Comparison of ENCODE assay signal across 18 mouse cellular contexts in genomic region chr15:11095566-11095965, GRCm38 (mm10). TPM values are rescaled to one million over a fixed set of nuclear protein-coding genes. Genes with fewer than 3 reads are reported as not detected.
DNase-seq lines count a peak whose midpoint lies in the region; ATAC-seq and TF ChIP-seq lines count a peak whose summit lies in the region.
"Had no signal": no experiment of that assay in that cellular context is flagged by ENCODE, and none has a peak within 500 bp of the region (broad histone marks: within the 10 kb centered on the region; RNA-seq: fewer than 3 reads in every experiment).

No protein-coding gene starts in this region.

- H3K4me3 ChIP-seq in lung, postnatal 0 days (ENCODE audit: low read depth, low read length) = no peak overlapping the region
- no peak overlapping the region for H3K4me3 ChIP-seq in CH12.LX (replicated peaks in 1 of 3; ENCODE audit: low read depth in 2 of 3, low read length in 2 of 3, poor library complexity in 1 of 3)
- H3K4me3 ChIP-seq in embryonic fibroblast, embryonic 13.5 days (ENCODE audit: insufficient read depth, low read length) = no peak overlapping the region
- no peak overlapping the region for H3K4me3 ChIP-seq in liver, embryonic 12.5 days
- H3K4me3 ChIP-seq: embryonic facial prominence, embryonic 12.5 days; forebrain, embryonic 12.5 days; hindbrain, embryonic 12.5 days; limb, embryonic 13.5 days; midbrain, embryonic 10.5 days had no signal

- TF ChIP-seq CTCF in lung, postnatal 0 days (IDR thresholded peaks at IDR 0.05) = no peak
- no peak for TF ChIP-seq CTCF in CH12.LX (conservative IDR thresholded peaks at IDR 0.05 in 1 of 2, IDR thresholded peaks at IDR 0.05 in 1 of 2; ENCODE audit: low read depth in 2 of 2, low read length in 2 of 2)
- TF ChIP-seq CTCF in embryonic fibroblast, embryonic 13.5 days (IDR thresholded peaks at IDR 0.05; ENCODE audit: borderline replicate concordance, insufficient read depth, low read length) = no peak

- no peak for TF ChIP-seq EP300 in lung, postnatal 0 days (IDR thresholded peaks at IDR 0.05)
- TF ChIP-seq EP300 in CH12.LX (IDR thresholded peaks at IDR 0.05; ENCODE audit: low read length) = peak; percentile 54

- peak; percentile 57 for DNase-seq in lung, postnatal 0 days (ENCODE audit: low spot score)
- no peak for DNase-seq in lung, postnatal 4 days
- DNase-seq in CH12.LX (ENCODE audit: extremely low read depth) = peak; percentile 57
- peak; percentile 9 to 14 for DNase-seq in left cerebral cortex, postnatal 36 days (ENCODE audit: low spot score in 2 of 2)
- no peak for DNase-seq in cerebellum, adult 11 months
- DNase-seq: adrenal gland, postnatal 10 days; gastrocnemius, postnatal 25 days; kidney, adult 11 months; kidney, postnatal 25 days; liver, postnatal 0 days had no signal

- intact Hi-C loops in left cerebral cortex, postnatal 36 days (cut with DNase I) = no loop called here

- no peak overlapping the region for H3K27ac ChIP-seq in lung, postnatal 0 days (ENCODE audit: low read length)
- H3K27ac ChIP-seq in CH12.LX (ENCODE audit: insufficient read depth, low read depth) = no peak overlapping the region
- peak overlapping the region; percentile 82 for H3K27ac ChIP-seq in embryonic fibroblast, embryonic 13.5 days (ENCODE audit: insufficient read depth, low read length)
- H3K27ac ChIP-seq in liver, embryonic 12.5 days = no peak overlapping the region
- H3K27ac ChIP-seq: embryonic facial prominence, embryonic 12.5 days; forebrain, embryonic 12.5 days; hindbrain, embryonic 12.5 days; limb, embryonic 13.5 days; midbrain, embryonic 10.5 days had no signal

- no peak overlapping the region for H3K9ac ChIP-seq in lung, postnatal 0 days (replicated peaks; ENCODE audit: low read depth)
- H3K9ac ChIP-seq in CH12.LX (ENCODE audit: insufficient read depth, low read depth) = 0 out of 2 replicates have a peak overlapping the region, but pooled peaks have one; percentile 9
- no peak overlapping the region for H3K9ac ChIP-seq in liver, embryonic 12.5 days
- H3K9ac ChIP-seq: embryonic facial prominence, embryonic 12.5 days; forebrain, embryonic 12.5 days; hindbrain, embryonic 12.5 days; limb, embryonic 13.5 days; liver, postnatal 0 days had no signal

- H3K4me2 ChIP-seq in lung, postnatal 0 days (replicated peaks; ENCODE audit: low read depth, low read length) = no peak overlapping the region
- H3K4me2 ChIP-seq in CH12.LX (ENCODE audit: insufficient read depth, low read depth, poor library complexity, severe bottlenecking) = peak overlapping the region; percentile 26
- no peak overlapping the region for H3K4me2 ChIP-seq in liver, embryonic 12.5 days
- H3K4me2 ChIP-seq: embryonic facial prominence, embryonic 12.5 days; forebrain, embryonic 12.5 days; heart, embryonic 11.5 days; hindbrain, embryonic 12.5 days; limb, embryonic 13.5 days had no signal

- no peaks in the 10 kb centered on the region for H3K36me3 ChIP-seq in lung, postnatal 0 days (ENCODE audit: insufficient read depth, low read length)
- no peaks in the 10 kb centered on the region for H3K36me3 ChIP-seq in CH12.LX (replicated peaks in 1 of 2; ENCODE audit: control insufficient read depth in 1 of 2, insufficient read depth in 1 of 2, low read length in 1 of 2)
- no peaks in the 10 kb centered on the region for H3K36me3 ChIP-seq in liver, embryonic 12.5 days
- H3K36me3 ChIP-seq: embryonic facial prominence, embryonic 12.5 days; forebrain, embryonic 12.5 days; hindbrain, embryonic 12.5 days; limb, embryonic 13.5 days; midbrain, embryonic 10.5 days had no signal

- no peak for ATAC-seq in lung, postnatal 0 days
- ATAC-seq in liver, embryonic 12.5 days = no peak
- ATAC-seq: liver, postnatal 0 days had no signal

- no peak for TF ChIP-seq POLR2A in CH12.LX (IDR thresholded peaks at IDR 0.05; ENCODE audit: low read depth, low read length)
- no peak for TF ChIP-seq POLR2A in embryonic fibroblast, embryonic 13.5 days (IDR thresholded peaks at IDR 0.05; ENCODE audit: low read depth, low read length)

- no peaks in the 10 kb centered on the region for H3K9me3 ChIP-seq in lung, postnatal 0 days (ENCODE audit: low read length)
- H3K9me3 ChIP-seq in CH12.LX (replicated peaks; ENCODE audit: low read length) = no peaks in the 10 kb centered on the region
- no peaks in the 10 kb centered on the region for H3K9me3 ChIP-seq in liver, embryonic 12.5 days (replicated peaks)
- H3K9me3 ChIP-seq: embryonic facial prominence, embryonic 12.5 days; forebrain, embryonic 12.5 days; hindbrain, embryonic 12.5 days; limb, embryonic 13.5 days; midbrain, embryonic 10.5 days had no signal

- no peaks in the 10 kb centered on the region for H3K79me2 ChIP-seq in CH12.LX (replicated peaks; ENCODE audit: control insufficient read depth, extremely low read depth, insufficient read depth, poor library complexity, severe bottlenecking)

- no peak for TF ChIP-seq RAD21 in CH12.LX (IDR thresholded peaks at IDR 0.05; ENCODE audit: low read depth, low read length)

- H3K27me3 ChIP-seq in lung, postnatal 0 days (replicated peaks; ENCODE audit: insufficient read depth, low read length) = no peaks in the 10 kb centered on the region
- H3K27me3 ChIP-seq in CH12.LX (replicated peaks) = no peaks in the 10 kb centered on the region
- H3K27me3 ChIP-seq in liver, embryonic 12.5 days (replicated peaks) = no peaks in the 10 kb centered on the region
- H3K27me3 ChIP-seq: embryonic facial prominence, embryonic 12.5 days; forebrain, embryonic 12.5 days; hindbrain, embryonic 12.5 days; limb, embryonic 13.5 days had no signal

- no peaks in the 10 kb centered on the region for H3K4me1 ChIP-seq in lung, postnatal 0 days (ENCODE audit: insufficient read depth, low read depth, low read length)
- H3K4me1 ChIP-seq in CH12.LX (ENCODE audit: control insufficient read depth in 1 of 2, insufficient read depth in 2 of 2) = peaks cover 3 to 27% of the 10 kb centered on the region in 2 experiments; a peak in 3 of 4 replicates
- H3K4me1 ChIP-seq in embryonic fibroblast, embryonic 13.5 days (ENCODE audit: control insufficient read depth, insufficient read depth, low read length) = peaks cover 9% of the 10 kb centered on the region
- H3K4me1 ChIP-seq in liver, embryonic 12.5 days = no peaks in the 10 kb centered on the region
- H3K4me1 ChIP-seq: forebrain, embryonic 12.5 days had no signal

- dilution Hi-C loops in CH12.LX (cut with MboI; ENCODE audit: extremely low pct_ligation_motif_present, extremely low pct_unique_long_range_greater_than_20kb, low sequenced_read_pairs) = no loop called here

- in situ Hi-C loops in CH12.LX (cut with MboI; ENCODE audit: low pct_ligation_motif_present, low pct_unique_long_range_greater_than_20kb, low sequenced_read_pairs) = no loop called here

- 31% methylated on average over 3 of the region's 3 CpGs for WGBS in lung, postnatal 0 days
- WGBS in liver, embryonic 12.5 days (ENCODE audit: insufficient replicate concordance) = 48% methylated on average over 3 of the region's 3 CpGs

TF ChIP-seq in CH12.LX, 34 proteins besides CTCF, POLR2A, EP300 and RAD21:
- TF ChIP-seq MEF2A (IDR thresholded peaks at IDR 0.05; ENCODE audit: borderline replicate concordance, low read depth, low read length) (peak; percentile 46; the same call in 1 of the 2 replicates), TCF12 (IDR thresholded peaks at IDR 0.05; ENCODE audit: low read depth, low read length) (no peak), NELFE (IDR thresholded peaks at IDR 0.05; ENCODE audit: low read depth, low read length) (no peak), JUN (IDR thresholded peaks at IDR 0.05; ENCODE audit: insufficient read depth, low read depth, low read length) (0 out of 2 replicates have a peak, but pooled peaks have one; percentile 10), MAX (IDR thresholded peaks at IDR 0.05; ENCODE audit: low read length) (no peak), MYC (IDR thresholded peaks at IDR 0.05; ENCODE audit: low read depth, low read length) (no peak), ZNF384 (IDR thresholded peaks at IDR 0.05; ENCODE audit: low read depth, low read length) (peak; percentile 84), CHD2 (IDR thresholded peaks at IDR 0.05; ENCODE audit: low read length) (no peak), GABPA (IDR thresholded peaks at IDR 0.05; ENCODE audit: insufficient replicate concordance, low read depth, low read length) (no peak), ETS1 (conservative IDR thresholded peaks at IDR 0.05; ENCODE audit: low read depth, low read length) (peak; percentile 48; the same call in 1 of the 2 replicates), USF1 (IDR thresholded peaks at IDR 0.05; ENCODE audit: low read depth, low read length) (no peak), E2F4 (IDR thresholded peaks at IDR 0.05; ENCODE audit: insufficient replicate concordance, low read depth, low read length) (no peak)

RNA-seq across cellular contexts. Expression of gene Adamts12, which starts 31.0 kb away (rescaled TPM):
- polyA plus RNA-seq in lung, postnatal 0 days (2015; fragmentation: Nextera tagmentation; extraction: Ambion mirVana) = 1.9 and 2.2 TPM in 2 replicates
- total RNA-seq in CH12.LX (2012; rRNA removed) = 0.04 TPM in 1 of 2 replicates, not detected in the other
- 0.04 and 0.12 TPM in 2 replicates for total RNA-seq in CH12.LX (2014; rRNA removed)
- 0.03 TPM in 2 replicates for polyA plus RNA-seq in CH12.LX (2012; ENCODE audit: insufficient read length, low read depth)
- 35.1 and 40.9 TPM in 2 replicates for polyA plus RNA-seq in embryonic fibroblast, embryonic 13.5 days (2011; ENCODE audit: insufficient read length, low read depth, missing spikeins)
- under 1 TPM; 0.27 to 0.32 TPM for total RNA-seq in left cerebral cortex, postnatal 36 days (2021)
- 0.85 and 0.87 TPM in 2 replicates for polyA plus RNA-seq in liver, embryonic 12.5 days (2016; fragmentation: Nextera tagmentation; extraction: Ambion mirVana)

RNA-seq across cellular contexts. Expression of gene Rxfp3, which starts 57.8 kb away (rescaled TPM):
- 0.05 TPM in 1 of 2 replicates, not detected in the other for polyA plus RNA-seq in lung, postnatal 0 days (2015; fragmentation: Nextera tagmentation; extraction: Ambion mirVana)
- total RNA-seq in CH12.LX (2012; rRNA removed) (not detected in 2 replicates), CH12.LX (2014; rRNA removed) (not detected in 2 replicates)
- polyA plus RNA-seq in CH12.LX (2012; ENCODE audit: insufficient read length, low read depth) = not detected in 2 replicates
- 0.28 TPM in 1 of 2 replicates, not detected in the other for polyA plus RNA-seq in embryonic fibroblast, embryonic 13.5 days (2011; ENCODE audit: insufficient read length, low read depth, missing spikeins)
- total RNA-seq in left cerebral cortex, postnatal 36 days (2021) = 1 to 10 TPM; 2.1 to 2.9 TPM
- polyA plus RNA-seq in liver, embryonic 12.5 days (2016; fragmentation: Nextera tagmentation; extraction: Ambion mirVana) = 0.16 and 0.21 TPM in 2 replicates
- total RNA-seq: adrenal gland, postnatal 10 days; gastrocnemius, postnatal 25 days had no signal
- polyA plus RNA-seq: heart, embryonic 11.5 days; liver, postnatal 0 days had no signal

Comparison
In these comparisons a context has a peak if more than half of its experiments do, and no peak if none do; other contexts are left out.
1. DNase-seq: peak in lung, postnatal 0 days (single experiment), CH12.LX (single experiment) and left cerebral cortex, postnatal 36 days (2 of 2); none in lung, postnatal 4 days (0 of 2) and cerebellum, adult 11 months (single experiment).
2. RNA of gene Adamts12, which starts 31.0 kb away (polyA plus RNA-seq): 35.1 to 40.9 TPM in embryonic fibroblast, embryonic 13.5 days; 1.9 to 2.2 TPM in lung, postnatal 0 days, 0.85 to 0.87 TPM in liver, embryonic 12.5 days and 0.03 TPM in CH12.LX; every median in the first group is over 10 times any median in the second.